Mouse (Mus musculus): Measurements from ENCODE around the gene Fancl. TPM values are rescaled to one million over a fixed set of nuclear protein-coding genes. Genes with fewer than 3 reads are reported as not detected.

The Fancl gene
- polyA plus RNA-seq, 1 experiment = 10.1 TPM

- Histone ChIP-seq H3K4me3 (ENCODE audit: insufficient read depth, low read length) (no peak overlapping the region), H3K4me1 (ENCODE audit: control insufficient read depth, insufficient read depth, low read length) (no peaks in the 10 kb centered on the region), H3K27ac (ENCODE audit: insufficient read depth, low read length) (no peak overlapping the region)
- TF ChIP-seq POLR2A (IDR thresholded peaks at IDR 0.05; ENCODE audit: low read depth, low read length) (no peak), CTCF (IDR thresholded peaks at IDR 0.05; ENCODE audit: borderline replicate concordance, insufficient read depth, low read length) (no peak)
Observed at GRCm38 (mm10) chr11:26421472-26421871, 35.5 kb downstream of the Fancl start.

GRCm38 (mm10) chr11:26434229-26434628 lies 48.3 kb downstream of the Fancl start:
- Histone ChIP-seq H3K4me3 (ENCODE audit: insufficient read depth, low read length) (no peak overlapping the region), H3K27ac (ENCODE audit: insufficient read depth, low read length) (no peak overlapping the region), H3K4me1 (ENCODE audit: control insufficient read depth, insufficient read depth, low read length) (no peaks in the 10 kb centered on the region)
- TF ChIP-seq CTCF (IDR thresholded peaks at IDR 0.05; ENCODE audit: borderline replicate concordance, insufficient read depth, low read length) (no peak), POLR2A (IDR thresholded peaks at IDR 0.05; ENCODE audit: low read depth, low read length) (no peak)

- H3K4me1 ChIP-seq (ENCODE audit: control insufficient read depth, insufficient read depth, low read length) = no peaks in the 10 kb centered on the region
- TF ChIP-seq POLR2A (IDR thresholded peaks at IDR 0.05; ENCODE audit: low read depth, low read length) (no peak), CTCF (IDR thresholded peaks at IDR 0.05; ENCODE audit: borderline replicate concordance, insufficient read depth, low read length) (no peak)
Observed at GRCm38 (mm10) chr11:26437818-26438217, 51.9 kb downstream of the Fancl start.

GRCm38 (mm10) chr11:26441121-26441520 lies 55.2 kb downstream of the Fancl start:
- H3K4me1 ChIP-seq (ENCODE audit: control insufficient read depth, insufficient read depth, low read length) = no peaks in the 10 kb centered on the region
- no peak overlapping the region for H3K27ac ChIP-seq (ENCODE audit: insufficient read depth, low read length)
- H3K4me3 ChIP-seq (ENCODE audit: insufficient read depth, low read length) = no peak overlapping the region
- TF ChIP-seq CTCF (IDR thresholded peaks at IDR 0.05; ENCODE audit: borderline replicate concordance, insufficient read depth, low read length) (no peak), POLR2A (IDR thresholded peaks at IDR 0.05; ENCODE audit: low read depth, low read length) (no peak)

More at GRCm38 (mm10) chr11:26437818-26438217, 51.9 kb downstream of the Fancl start:
- no peak overlapping the region for H3K27ac ChIP-seq (ENCODE audit: insufficient read depth, low read length)
- H3K4me3 ChIP-seq (ENCODE audit: insufficient read depth, low read length) = no peak overlapping the region

GRCm38 (mm10) chr11:26444374-26444773 lies 58.4 kb downstream of the Fancl start:
- no peaks in the 10 kb centered on the region for H3K4me1 ChIP-seq (ENCODE audit: control insufficient read depth, insufficient read depth, low read length)

GRCm38 (mm10) chr11:26449789-26450188 lies 63.9 kb downstream of the Fancl start:
- H3K4me3 ChIP-seq (ENCODE audit: insufficient read depth, low read length) = no peak overlapping the region
- H3K27ac ChIP-seq (ENCODE audit: insufficient read depth, low read length) = no peak overlapping the region
- H3K4me1 ChIP-seq (ENCODE audit: control insufficient read depth, insufficient read depth, low read length) = no peaks in the 10 kb centered on the region
- TF ChIP-seq POLR2A (IDR thresholded peaks at IDR 0.05; ENCODE audit: low read depth, low read length) = no peak
- no peak for TF ChIP-seq CTCF (IDR thresholded peaks at IDR 0.05; ENCODE audit: borderline replicate concordance, insufficient read depth, low read length)

More at GRCm38 (mm10) chr11:26444374-26444773, 58.4 kb downstream of the Fancl start:
- TF ChIP-seq CTCF (IDR thresholded peaks at IDR 0.05; ENCODE audit: borderline replicate concordance, insufficient read depth, low read length) = no peak
- TF ChIP-seq POLR2A (IDR thresholded peaks at IDR 0.05; ENCODE audit: low read depth, low read length) = no peak
- Histone ChIP-seq H3K27ac (ENCODE audit: insufficient read depth, low read length) (no peak overlapping the region), H3K4me3 (ENCODE audit: insufficient read depth, low read length) (no peak overlapping the region)

- TF ChIP-seq POLR2A (IDR thresholded peaks at IDR 0.05; ENCODE audit: low read depth, low read length) (no peak), CTCF (IDR thresholded peaks at IDR 0.05; ENCODE audit: borderline replicate concordance, insufficient read depth, low read length) (no peak)
- Histone ChIP-seq H3K4me3 (ENCODE audit: insufficient read depth, low read length) (no peak overlapping the region), H3K27ac (ENCODE audit: insufficient read depth, low read length) (no peak overlapping the region), H3K4me1 (ENCODE audit: control insufficient read depth, insufficient read depth, low read length) (no peaks in the 10 kb centered on the region)
Observed at GRCm38 (mm10) chr11:26450636-26451035, 64.7 kb downstream of the Fancl start.

- TF ChIP-seq POLR2A (IDR thresholded peaks at IDR 0.05; ENCODE audit: low read depth, low read length) = no peak
- TF ChIP-seq CTCF (IDR thresholded peaks at IDR 0.05; ENCODE audit: borderline replicate concordance, insufficient read depth, low read length) = no peak
- Histone ChIP-seq H3K4me3 (ENCODE audit: insufficient read depth, low read length) (no peak overlapping the region), H3K27ac (ENCODE audit: insufficient read depth, low read length) (no peak overlapping the region), H3K4me1 (ENCODE audit: control insufficient read depth, insufficient read depth, low read length) (no peaks in the 10 kb centered on the region)
Observed at GRCm38 (mm10) chr11:26451228-26451627, 65.3 kb downstream of the Fancl start.

GRCm38 (mm10) chr11:26452693-26453092 lies 66.8 kb downstream of the Fancl start:
- no peak overlapping the region for H3K4me3 ChIP-seq (ENCODE audit: insufficient read depth, low read length)
- no peak overlapping the region for H3K27ac ChIP-seq (ENCODE audit: insufficient read depth, low read length)
- H3K4me1 ChIP-seq (ENCODE audit: control insufficient read depth, insufficient read depth, low read length) = no peaks in the 10 kb centered on the region
- no peak for TF ChIP-seq CTCF (IDR thresholded peaks at IDR 0.05; ENCODE audit: borderline replicate concordance, insufficient read depth, low read length)
- TF ChIP-seq POLR2A (IDR thresholded peaks at IDR 0.05; ENCODE audit: low read depth, low read length) = no peak

- no peak overlapping the region for H3K27ac ChIP-seq (ENCODE audit: insufficient read depth, low read length)
- H3K4me3 ChIP-seq (ENCODE audit: insufficient read depth, low read length) = no peak overlapping the region
- H3K4me1 ChIP-seq (ENCODE audit: control insufficient read depth, insufficient read depth, low read length) = no peaks in the 10 kb centered on the region
- TF ChIP-seq CTCF (IDR thresholded peaks at IDR 0.05; ENCODE audit: borderline replicate concordance, insufficient read depth, low read length) (no peak), POLR2A (IDR thresholded peaks at IDR 0.05; ENCODE audit: low read depth, low read length) (no peak)
Observed at GRCm38 (mm10) chr11:26454081-26454480, 68.1 kb downstream of the Fancl start.
